Mouse (Mus musculus): Measurements from ENCODE around the gene Prdm11. TPM values are rescaled to one million over a fixed set of nuclear protein-coding genes. Genes with fewer than 3 reads are reported as not detected.

Prdm11 gene
- total RNA-seq, 2 experiments from 2014 or later: 30.7 to 30.9 TPM

GRCm38 (mm10) chr2:92967032-92967838 lies 78.7 kb downstream of the Prdm11 start:
- DNase-seq (ENCODE audit: low spot score in 2 of 2): no peak
- Histone ChIP-seq H3K27ac (no peak overlapping the region), H3K4me3 (no peak overlapping the region)
- TF ChIP-seq CTCF (conservative IDR thresholded peaks at IDR 0.05): no peak

GRCm38 (mm10) chr2:92966257-92966656 lies 79.7 kb downstream of the Prdm11 start:
- H3K27ac ChIP-seq: no peak overlapping the region
- peak; percentile 43 for TF ChIP-seq CTCF (conservative IDR thresholded peaks at IDR 0.05)

DNA sequence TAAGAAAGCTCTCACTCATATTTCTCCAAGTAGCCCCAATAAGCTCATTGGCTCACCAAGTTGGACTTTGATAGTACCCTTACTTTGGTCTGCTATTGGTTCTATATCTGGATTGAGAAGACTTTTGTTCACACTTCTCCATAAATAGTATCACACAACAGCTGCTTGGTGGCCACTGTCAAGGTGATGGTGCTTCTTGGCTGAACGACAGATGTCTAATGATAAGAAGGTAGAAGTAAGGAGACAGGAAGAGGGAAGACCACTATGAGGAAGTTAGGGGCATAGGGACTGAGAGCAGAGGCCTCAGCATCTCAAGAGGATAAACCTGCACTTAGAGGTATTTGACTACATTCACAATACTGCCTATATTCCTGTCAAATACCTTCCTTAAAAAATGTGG lies 81.6 kb downstream of the Prdm11 start:
- Histone ChIP-seq H3K4me3 (no peak overlapping the region), H3K27ac (no peak overlapping the region)
- DNase-seq (ENCODE audit: low spot score in 2 of 2): no peak
- no peak for TF ChIP-seq CTCF (conservative IDR thresholded peaks at IDR 0.05)

More at GRCm38 (mm10) chr2:92966257-92966656, 79.7 kb downstream of the Prdm11 start:
- DNase-seq (ENCODE audit: low spot score in 2 of 2): no peak
- H3K4me3 ChIP-seq: no peak overlapping the region

GRCm38 (mm10) chr2:92958640-92959039 lies 87.3 kb downstream of the Prdm11 start:
- TF ChIP-seq CTCF (conservative IDR thresholded peaks at IDR 0.05): no peak
- DNase-seq (ENCODE audit: low spot score in 2 of 2): peak in 1 of 2 experiments; percentile 44
- Histone ChIP-seq H3K27ac (no peak overlapping the region), H3K4me3 (no peak overlapping the region)

GRCm38 (mm10) chr2:92956943-92957342 lies 89.0 kb downstream of the Prdm11 start:
- no peak for DNase-seq (ENCODE audit: low spot score in 2 of 2)
- no peak for TF ChIP-seq CTCF (conservative IDR thresholded peaks at IDR 0.05)
- H3K27ac ChIP-seq: peak overlapping the region; percentile 67; the same call in 1 of the 2 replicates
- H3K4me3 ChIP-seq: no peak overlapping the region

GRCm38 (mm10) chr2:92954404-92955114 lies 91.4 kb downstream of the Prdm11 start:
- H3K27ac ChIP-seq: peak overlapping the region; percentile 74; the same call in 1 of the 2 replicates
- DNase-seq (ENCODE audit: low spot score in 2 of 2): peak; percentile 58 to 81
- peak; percentile 92 for TF ChIP-seq CTCF (conservative IDR thresholded peaks at IDR 0.05)
- H3K4me3 ChIP-seq: no peak overlapping the region

- H3K27ac ChIP-seq: peak overlapping the region; percentile 74
- no peak for DNase-seq (ENCODE audit: low spot score in 2 of 2)
- no peak overlapping the region for H3K4me3 ChIP-seq
- TF ChIP-seq CTCF (conservative IDR thresholded peaks at IDR 0.05): no peak
These were observed 92.5 kb downstream of the Prdm11 start for GRCm38 (mm10) chr2:92953450-92953849.

DNA sequence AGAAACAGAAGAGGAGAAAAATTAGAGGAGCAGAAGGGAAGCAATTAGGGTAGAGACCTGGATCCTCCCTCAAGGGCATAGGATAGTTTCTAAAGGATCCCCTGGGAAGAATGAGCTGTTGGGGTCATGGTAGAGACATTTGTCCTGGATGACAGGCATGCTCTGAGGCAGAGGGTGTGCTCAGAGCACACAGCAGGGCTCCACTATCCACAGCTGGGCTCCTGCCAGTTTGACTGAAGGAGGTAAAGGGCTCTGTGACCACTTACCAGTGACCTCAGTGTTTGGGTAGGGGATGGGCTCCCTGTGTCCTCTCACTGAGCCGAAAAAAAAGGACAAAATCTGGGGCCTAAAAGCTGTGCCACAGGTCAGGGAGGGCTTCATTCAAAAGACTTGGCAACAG lies 96.4 kb downstream of the Prdm11 start:
- DNase-seq (ENCODE audit: low spot score in 2 of 2): no peak
- no peak for TF ChIP-seq CTCF (conservative IDR thresholded peaks at IDR 0.05)
- Histone ChIP-seq H3K27ac (no peak overlapping the region), H3K4me3 (no peak overlapping the region)

GRCm38 (mm10) chr2:92948699-92949300 lies 97.2 kb downstream of the Prdm11 start:
- TF ChIP-seq CTCF (conservative IDR thresholded peaks at IDR 0.05): no peak
- no peak for DNase-seq (ENCODE audit: low spot score in 2 of 2)
- Histone ChIP-seq H3K4me3 (no peak overlapping the region), H3K27ac (peak overlapping the region; percentile 69; the same call in 1 of the 2 replicates)

DNA sequence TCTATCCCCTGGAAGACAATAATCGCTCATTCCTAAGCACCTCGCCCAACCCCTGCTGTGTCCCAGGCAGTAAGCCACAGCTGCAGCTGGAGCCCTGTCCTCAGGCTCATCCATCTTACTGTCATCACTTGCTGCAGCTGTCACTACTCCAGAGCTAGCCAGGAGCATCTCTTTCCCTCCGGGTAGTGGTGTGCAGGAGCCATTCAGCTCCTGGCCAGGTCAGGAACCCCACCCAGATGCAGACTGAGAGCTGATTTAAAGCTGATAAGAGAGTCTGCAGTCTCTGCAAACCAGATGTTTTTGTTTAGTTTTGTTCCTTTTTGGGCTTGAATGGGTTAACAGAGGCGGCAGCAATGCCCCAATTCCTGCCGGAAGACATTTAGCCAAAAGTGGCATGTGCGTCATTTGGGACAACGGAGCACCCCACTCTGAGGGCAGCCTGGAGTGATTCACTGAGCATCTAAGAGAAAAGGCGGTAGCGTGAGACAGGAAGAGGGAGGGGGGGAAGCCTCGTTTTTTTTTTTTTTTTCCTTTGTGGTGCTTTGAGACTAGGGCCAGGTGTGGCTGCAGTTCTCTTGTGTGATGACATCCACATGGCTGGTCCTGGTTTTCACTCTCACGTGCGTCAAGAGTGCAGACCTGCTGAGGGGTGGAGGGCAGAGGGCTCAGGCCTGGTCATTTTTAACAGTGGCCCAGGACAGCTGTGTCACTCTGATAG lies 97.8 kb downstream of the Prdm11 start:
- Histone ChIP-seq H3K27ac (peak overlapping the region; percentile 69; the same call in 1 of the 2 replicates), H3K4me3 (no peak overlapping the region)
- no peak for TF ChIP-seq CTCF (conservative IDR thresholded peaks at IDR 0.05)
- DNase-seq (ENCODE audit: low spot score in 2 of 2): no peak

DNA sequence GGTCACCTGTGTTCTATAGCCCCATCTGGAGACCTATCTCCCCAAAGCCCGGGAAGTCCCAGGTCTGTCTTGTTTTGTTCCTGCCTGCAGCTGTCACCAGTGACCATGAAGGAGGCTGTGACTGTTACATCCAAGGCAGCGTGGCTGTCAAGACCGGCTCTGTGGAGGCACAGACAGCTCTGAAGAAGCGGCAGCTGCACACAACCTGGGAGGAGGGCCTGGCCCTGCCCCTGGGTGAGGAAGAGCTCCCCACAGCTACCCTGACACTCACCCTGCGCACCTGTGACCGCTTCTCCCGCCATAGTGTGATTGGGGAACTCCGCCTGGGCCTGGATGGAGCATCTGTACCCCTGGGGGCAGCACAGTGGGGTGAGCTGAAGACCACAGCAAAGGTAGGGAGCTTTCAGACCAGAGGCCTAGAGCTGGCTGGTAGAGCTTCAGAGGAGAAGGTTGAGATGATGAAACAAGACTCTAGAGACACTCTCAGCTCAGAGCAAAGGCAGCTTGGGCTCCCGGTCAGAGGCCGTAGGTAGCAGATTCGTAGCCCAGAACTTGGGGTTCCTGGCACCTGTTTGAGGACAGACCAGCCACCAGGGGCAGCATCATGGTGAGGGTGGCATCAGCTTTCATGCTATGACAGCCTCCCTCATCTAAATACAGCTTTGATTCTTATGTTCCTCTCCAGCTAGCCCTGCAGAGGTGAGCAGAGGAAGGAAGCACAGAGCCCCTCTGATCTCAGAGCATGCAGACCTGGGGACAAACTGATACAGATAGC lies 100.0 kb downstream of the Prdm11 start:
- DNase-seq (ENCODE audit: low spot score in 2 of 2): no peak
- peak; percentile 56 for TF ChIP-seq CTCF (conservative IDR thresholded peaks at IDR 0.05)
- Histone ChIP-seq H3K27ac (peak overlapping the region; percentile 28; the same call in 1 of the 2 replicates), H3K4me3 (no peak overlapping the region)
